Mouse (Mus musculus) testis, postnatal 14 days (tissue): Measurements from ENCODE around the gene Yipf6.
A peak's percentile ranks its signal among the peaks of the same experiment; 100 is the strongest.
"Not testable (repeated sequence)": the region's sequence is repeated elsewhere in the genome, so short reads cannot be mapped to it uniquely, and the experiment has no call there.

Experiments used
- DNase-seq: peaks from one replicate; pipeline ENCODE4 v3.0.0; 2021; ENCODE audit warnings: low spot score

Yipf6 gene

DNA sequence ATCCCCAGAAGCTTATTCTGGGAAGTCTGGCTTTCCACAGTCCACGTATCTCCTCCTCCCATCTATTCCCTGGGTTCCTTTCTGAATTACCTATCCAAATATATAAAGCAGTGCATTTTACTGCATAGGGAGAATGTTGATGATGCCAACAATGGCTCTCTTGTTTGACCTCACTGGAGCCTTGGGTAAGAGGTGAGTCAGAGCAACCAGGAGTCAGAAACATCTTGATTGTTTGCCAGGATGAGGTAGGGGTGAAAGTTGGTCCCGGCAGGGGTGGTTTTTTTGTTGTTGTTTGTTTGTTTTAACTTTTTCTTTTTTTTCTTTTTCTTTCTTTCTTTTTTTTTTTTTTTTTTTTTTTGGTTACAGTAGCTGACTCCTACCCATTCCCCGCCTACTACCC lies at the start of gene Yipf6:
TSS of gene Yipf6 (plus strand) at position 216 of the 400 bp plus-strand sequence.
- no peak for DNase-seq

GRCm38 (mm10) chrX:98890072-98890405 lies 46.1 kb upstream of the Yipf6 start:
- no peak for DNase-seq

- DNase-seq, result peak; percentile 67
These were observed 45.6 kb upstream of the Yipf6 start, which contains the start of gene Ophn1 for GRCm38 (mm10) chrX:98890406-98891116. Gene Ophn1, minus strand, starts transcription at chrX:98891025.

DNA sequence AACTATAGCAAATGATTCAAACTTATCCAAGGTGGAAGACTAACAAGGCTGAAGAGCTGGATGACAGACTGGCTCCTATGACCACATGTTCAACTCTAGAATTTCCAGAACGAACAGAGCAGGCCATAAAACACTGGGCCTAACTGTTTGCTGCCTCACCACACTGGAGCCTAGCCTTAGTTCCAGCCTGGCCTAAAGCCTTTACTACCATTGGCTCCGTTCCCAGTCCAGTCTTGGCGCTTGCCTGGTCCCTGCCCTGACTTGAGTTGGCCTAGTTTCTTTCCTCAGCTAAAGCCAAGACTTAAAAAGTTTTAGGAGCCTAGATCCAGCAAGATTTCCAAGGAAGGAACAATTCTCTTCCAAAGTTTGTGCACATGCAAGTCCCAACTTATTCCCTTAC lies 37.8 kb upstream of the Yipf6 start:
- no peak for DNase-seq

- no peak for DNase-seq
These were observed 31.9 kb upstream of the Yipf6 start for GRCm38 (mm10) chrX:98904226-98904625.

DNA sequence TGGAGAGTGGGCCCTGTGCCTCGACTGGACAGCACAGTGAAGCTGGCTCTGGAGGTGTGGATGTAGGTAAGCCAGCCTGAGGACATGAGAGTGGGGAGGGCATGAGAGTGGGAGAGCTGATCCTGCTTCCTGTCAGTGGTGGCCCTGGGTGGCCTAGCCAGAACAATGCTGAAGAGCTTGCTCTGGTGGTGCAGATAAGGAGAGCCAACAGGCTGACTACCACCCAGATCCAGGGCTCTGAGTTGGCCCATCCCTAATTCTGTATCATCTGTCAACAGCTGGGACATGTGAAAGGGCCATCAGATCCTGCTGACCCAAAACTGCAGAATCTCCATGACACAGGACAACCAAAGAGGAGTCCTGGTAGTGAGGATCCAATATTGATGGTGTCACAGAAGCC lies 27.2 kb upstream of the Yipf6 start:
- no peak for DNase-seq

- DNase-seq, result no peak
These were observed 16.7 kb upstream of the Yipf6 start for GRCm38 (mm10) chrX:98919423-98919822.

GRCm38 (mm10) chrX:98936707-98937554 lies 815 bp downstream of the Yipf6 start:
- DNase-seq, result peak; percentile 87

DNA sequence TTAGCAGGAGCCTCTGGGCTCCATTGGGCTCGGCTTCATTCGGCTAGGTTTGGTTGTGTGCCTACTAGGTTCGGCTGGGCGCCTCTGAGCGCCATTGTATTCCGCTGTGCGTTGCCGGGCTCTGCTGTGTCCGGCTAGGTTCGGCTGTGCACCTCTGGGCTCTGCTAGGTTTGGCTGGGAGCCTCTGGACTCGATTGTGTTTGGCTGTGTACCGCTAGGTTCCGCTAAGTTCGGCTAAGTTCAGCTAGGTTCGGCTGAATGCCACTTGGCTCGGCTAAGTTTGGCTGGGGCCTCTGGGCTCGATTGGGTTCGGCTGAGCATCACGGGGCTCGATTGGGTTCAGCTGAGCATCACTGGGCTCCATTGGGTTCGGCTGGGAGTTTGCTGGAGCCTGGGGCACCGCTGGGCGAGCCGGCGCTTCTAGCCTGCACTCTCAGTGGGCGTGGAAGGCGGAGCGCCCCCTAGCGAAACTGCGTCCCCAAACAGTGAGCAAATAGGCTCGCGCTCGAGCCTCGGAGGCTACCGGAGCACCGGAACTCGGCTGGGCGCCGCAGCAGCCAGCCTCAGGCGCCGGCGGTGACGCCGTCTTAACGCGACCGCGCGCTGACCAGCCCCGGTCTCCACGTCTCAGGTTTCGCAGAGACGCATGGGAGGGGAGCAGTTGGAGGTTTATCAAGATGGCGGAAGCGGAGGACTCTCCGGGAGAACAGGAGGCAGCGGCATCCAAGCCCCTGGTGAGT lies 1.6 kb downstream of the Yipf6 start:
- peak; percentile 90 for DNase-seq

DNA sequence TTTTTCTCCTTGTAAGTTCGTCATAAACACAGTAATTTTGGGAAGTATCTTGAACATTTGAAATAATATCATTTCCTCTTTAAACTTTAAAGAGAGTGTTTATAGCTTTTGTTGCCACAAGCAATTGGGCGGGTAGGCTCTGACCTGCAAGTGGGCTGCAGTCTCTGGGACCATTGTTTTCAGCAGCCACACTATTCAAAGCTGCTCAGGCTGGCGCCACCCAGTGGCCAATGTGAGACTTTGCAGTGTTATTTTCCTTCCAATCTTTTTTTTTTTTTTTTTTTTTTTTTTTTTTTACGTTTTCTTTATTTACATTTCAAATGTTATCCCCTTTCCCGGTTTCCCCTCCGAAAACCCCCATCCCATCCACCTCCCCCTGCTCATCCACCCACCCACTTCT lies 17.8 kb downstream of the Yipf6 start:
- no peak for DNase-seq

- DNase-seq, result no peak
These were observed 22.2 kb downstream of the Yipf6 start for GRCm38 (mm10) chrX:98958287-98958686.

DNA sequence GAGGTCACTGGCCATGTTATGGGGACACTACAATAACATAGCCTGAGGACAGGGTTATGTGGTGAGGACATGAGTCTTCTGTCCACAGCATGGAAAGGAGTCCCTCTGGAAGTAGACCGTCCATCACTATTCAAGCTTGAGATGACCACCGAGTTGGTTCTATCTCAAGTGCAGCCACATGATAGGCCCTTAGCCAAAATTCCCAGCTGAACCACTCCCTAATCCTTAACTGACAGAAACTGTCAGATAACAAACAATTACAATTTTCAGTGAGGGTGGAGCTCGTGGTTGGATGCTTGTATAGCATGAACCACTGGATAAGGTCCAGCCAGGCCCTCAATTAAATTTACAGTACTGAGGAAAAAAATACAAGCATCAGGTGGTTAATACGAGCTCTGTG lies 22.9 kb downstream of the Yipf6 start:
- no peak for DNase-seq

DNA sequence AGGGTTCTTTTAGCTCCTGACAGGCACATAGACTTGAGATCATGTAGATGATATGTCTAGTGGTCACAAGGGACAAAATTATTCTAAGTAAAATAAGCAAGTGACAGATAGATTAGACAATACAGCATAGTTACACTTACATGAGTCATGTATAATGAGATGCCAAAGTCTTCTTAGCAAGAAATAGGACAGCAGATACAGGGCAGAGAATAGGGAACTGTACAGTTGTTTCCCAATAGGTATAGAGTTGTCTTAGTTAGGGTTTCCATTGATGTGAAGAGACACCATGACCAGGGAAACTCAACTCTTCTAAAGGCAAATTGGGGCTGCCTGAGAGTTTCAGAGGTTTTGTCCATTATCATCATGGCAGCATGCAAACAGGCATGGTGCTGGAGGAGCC lies 27.6 kb downstream of the Yipf6 start:
- DNase-seq, result no peak

GRCm38 (mm10) chrX:98964513-98964912 lies 28.4 kb downstream of the Yipf6 start:
- no peak for DNase-seq

DNA sequence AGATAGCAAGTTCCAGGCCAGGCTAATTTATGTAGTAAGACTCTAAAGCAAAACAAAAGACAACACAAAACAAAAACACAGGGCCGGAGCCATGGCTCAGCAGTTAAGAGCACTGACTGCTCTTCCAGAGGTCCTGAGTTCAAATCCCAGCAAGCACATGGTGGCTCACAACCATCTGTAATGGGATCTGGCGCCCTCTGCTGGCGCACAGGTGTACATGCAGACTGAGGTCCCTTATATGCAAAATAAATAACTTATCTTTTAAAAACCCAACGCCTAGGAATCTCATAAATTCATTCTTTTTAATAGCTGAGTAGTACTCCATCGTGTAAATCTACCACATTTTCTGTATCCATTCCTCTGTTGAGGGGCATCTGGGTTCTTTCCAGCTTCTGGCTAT lies 50.5 kb downstream of the Yipf6 start:
- DNase-seq, result not testable (repeated sequence)

- peak; percentile 21 for DNase-seq
These were observed 53.5 kb downstream of the Yipf6 start for GRCm38 (mm10) chrX:98989574-98989973.
